Mouse (Mus musculus): Measurements from ENCODE around the gene Otogl. TPM values are rescaled to one million over a fixed set of nuclear protein-coding genes. Genes with fewer than 3 reads are reported as not detected.

Gene Otogl
- 0.05 and 0.06 TPM in 2 replicates for polyA plus RNA-seq (2015; fragmentation: Nextera tagmentation; extraction: Ambion mirVana)

DNA sequence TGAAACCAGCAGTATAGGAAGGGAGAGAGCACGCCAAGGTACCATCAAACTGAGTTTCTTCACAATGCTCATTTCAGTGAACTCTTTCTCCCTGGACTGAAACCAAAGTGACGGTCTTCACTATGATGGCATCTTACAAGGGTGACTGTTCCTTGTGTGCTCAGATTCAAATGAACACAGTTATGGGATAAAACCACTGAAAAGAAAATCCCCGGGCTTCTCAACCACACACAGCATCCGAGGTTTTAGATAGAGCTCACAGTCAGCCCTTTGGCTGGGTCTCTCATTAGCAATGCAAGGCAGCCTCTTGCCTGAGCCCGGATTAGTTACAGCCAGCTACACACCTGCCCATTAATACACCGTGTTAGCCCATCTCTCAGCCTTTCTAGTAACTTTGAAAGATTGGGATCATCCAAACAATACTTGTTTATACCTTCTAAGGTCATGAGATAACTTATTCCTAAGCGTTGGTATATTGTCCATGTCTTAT, at the start of gene Otogl:
Otogl (minus strand) TSS at position 51 of the 490 bp plus-strand sequence.
- ATAC-seq (replicated peaks), result no peak
- H3K4me3 ChIP-seq, result no peak within 1 kb of the TSS
- 41% methylated on average over 7 of the region's 7 CpGs for WGBS

DNA sequence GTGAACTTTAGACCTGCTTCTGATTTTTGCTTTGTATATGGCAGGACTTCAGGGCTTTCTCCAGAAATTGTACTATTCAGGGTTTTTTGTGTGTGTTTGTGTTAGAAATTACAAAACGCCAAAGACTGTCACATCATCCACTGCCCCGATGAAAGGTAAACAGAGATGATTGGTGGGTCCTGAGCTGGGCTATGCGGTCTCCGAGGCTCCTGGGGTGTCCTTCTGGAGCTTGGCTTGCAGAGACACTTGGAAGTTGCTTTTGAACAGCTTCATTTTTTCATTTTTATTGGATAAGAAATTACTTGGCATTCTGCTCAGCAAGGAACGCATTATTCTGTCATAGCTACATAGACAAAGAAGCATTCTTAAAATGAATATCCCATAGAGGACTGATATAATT, 44.7 kb upstream of the Otogl start:
- Histone ChIP-seq H3K4me2 (replicated peaks) (no peak overlapping the region), H3K9me3 (no peaks in the 10 kb centered on the region), H3K4me3 (no peak overlapping the region), H3K4me1 (no peaks in the 10 kb centered on the region), H3K27ac (replicated peaks) (no peak overlapping the region), H3K36me3 (no peaks in the 10 kb centered on the region), H3K9ac (replicated peaks) (no peak overlapping the region), H3K27me3 (no peaks in the 10 kb centered on the region)
- WGBS, result 94% methylated on average over 5 of the region's 5 CpGs
- no peak for ATAC-seq (replicated peaks)

More for the DNA sequence above, at the start of gene Otogl:
- Histone ChIP-seq H3K27me3 (no peaks in the 10 kb centered on the region), H3K9me3 (no peaks in the 10 kb centered on the region), H3K9ac (replicated peaks) (no peak within 1 kb of the TSS), H3K4me1 (no peaks in the 10 kb centered on the region), H3K4me2 (replicated peaks) (no peak within 1 kb of the TSS), H3K27ac (replicated peaks) (no peak within 1 kb of the TSS), H3K36me3 (no peaks in the 10 kb centered on the region)

DNA sequence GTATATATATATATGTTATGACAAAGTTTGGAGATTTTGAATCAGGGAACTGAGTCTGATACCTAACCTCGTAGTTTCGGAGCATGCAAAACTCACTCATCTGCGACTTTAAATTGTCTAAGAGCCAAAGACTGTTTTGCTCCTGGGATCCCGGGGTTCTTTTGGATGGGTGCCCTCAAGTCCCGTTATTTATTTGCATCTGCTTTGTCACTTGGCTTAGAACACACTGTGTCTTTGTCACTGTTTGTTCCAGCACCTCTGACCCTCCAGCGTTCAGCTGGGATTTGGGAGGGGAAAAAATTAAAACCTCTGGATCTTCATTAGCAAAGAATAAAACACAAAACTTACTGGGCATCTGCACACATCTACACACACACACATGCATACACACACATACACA, 42.5 kb upstream of the Otogl start:
- no peak overlapping the region for H3K4me2 ChIP-seq (replicated peaks)
- ATAC-seq (replicated peaks), result no peak
- no peaks in the 10 kb centered on the region for H3K9me3 ChIP-seq
- no peak overlapping the region for H3K4me3 ChIP-seq
- H3K27ac ChIP-seq (replicated peaks), result no peak overlapping the region
- no peak overlapping the region for H3K9ac ChIP-seq (replicated peaks)
- 45% methylated on average over 6 of the region's 6 CpGs for WGBS
- no peaks in the 10 kb centered on the region for H3K27me3 ChIP-seq
- H3K4me1 ChIP-seq, result no peaks in the 10 kb centered on the region
- H3K36me3 ChIP-seq, result no peaks in the 10 kb centered on the region

DNA sequence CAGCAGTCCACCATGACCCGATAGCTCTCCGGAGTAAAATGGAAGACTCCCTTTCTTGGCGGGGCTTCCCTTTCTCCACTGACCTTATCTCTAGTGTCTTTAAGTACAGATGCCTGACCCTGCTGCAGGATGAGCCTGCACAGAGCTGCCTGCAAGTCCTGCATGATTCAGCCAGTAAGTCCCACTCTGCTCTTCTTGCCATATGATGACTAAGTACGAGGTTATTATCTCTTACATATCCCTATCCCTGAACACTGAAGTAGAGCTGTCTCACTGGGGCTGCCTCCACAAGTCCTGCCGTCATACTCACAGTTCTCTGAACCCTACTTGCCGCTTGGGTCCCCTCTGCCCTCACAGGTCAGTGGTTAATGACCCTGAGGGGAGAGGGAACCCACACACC, 39.7 kb upstream of the Otogl start:
- Histone ChIP-seq H3K4me2 (replicated peaks) (no peak overlapping the region), H3K4me1 (no peaks in the 10 kb centered on the region), H3K9ac (replicated peaks) (no peak overlapping the region), H3K27ac (replicated peaks) (no peak overlapping the region), H3K4me3 (no peak overlapping the region), H3K9me3 (no peaks in the 10 kb centered on the region), H3K27me3 (no peaks in the 10 kb centered on the region), H3K36me3 (no peaks in the 10 kb centered on the region)
- WGBS, result 97% methylated on average over 6 of the region's 6 CpGs
- ATAC-seq (replicated peaks), result no peak

DNA sequence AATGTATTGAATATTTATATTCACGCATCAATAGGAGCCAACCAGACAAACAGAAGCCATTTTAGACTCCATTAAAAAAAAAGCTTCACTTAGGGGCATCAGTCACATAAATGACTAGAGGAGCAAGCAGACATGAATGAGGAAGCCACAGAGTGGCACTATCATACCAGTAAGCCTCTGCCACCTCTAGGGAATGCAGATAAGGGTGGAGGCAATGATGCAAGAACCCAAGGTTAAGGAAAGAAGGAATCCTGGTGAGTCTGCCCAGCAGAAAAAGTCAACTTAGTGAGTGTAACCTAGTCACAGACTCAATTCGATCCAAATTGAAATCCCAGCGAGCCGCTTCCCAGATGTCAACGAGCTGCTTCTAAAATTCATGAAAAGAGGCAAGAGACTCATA, 38.0 kb upstream of the Otogl start:
- no peak for ATAC-seq (replicated peaks)
- Histone ChIP-seq H3K36me3 (no peaks in the 10 kb centered on the region), H3K4me2 (replicated peaks) (no peak overlapping the region), H3K9me3 (no peaks in the 10 kb centered on the region), H3K4me3 (no peak overlapping the region), H3K27ac (replicated peaks) (no peak overlapping the region), H3K27me3 (no peaks in the 10 kb centered on the region), H3K4me1 (no peaks in the 10 kb centered on the region), H3K9ac (replicated peaks) (no peak overlapping the region)
- WGBS, result 91% methylated on average over 5 of the region's 5 CpGs

DNA sequence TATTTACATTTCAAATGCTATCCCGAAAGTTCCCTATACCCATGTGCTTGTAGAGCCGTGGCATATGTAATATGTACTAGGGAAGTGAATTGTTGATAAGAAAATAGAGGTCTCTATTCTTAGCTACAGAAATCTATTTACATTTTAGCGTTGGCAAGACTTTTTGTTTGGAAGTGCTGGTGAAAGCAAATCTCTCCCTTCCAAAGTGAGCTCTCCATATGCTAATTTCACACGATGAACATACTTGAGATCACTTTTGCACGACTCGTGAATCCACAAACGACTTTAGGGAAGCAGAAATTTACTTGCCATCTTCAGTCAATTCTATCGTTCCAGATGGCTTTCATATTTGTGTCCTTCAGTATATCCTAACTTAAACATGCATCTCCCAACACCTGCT, 36.7 kb upstream of the Otogl start:
- Histone ChIP-seq H3K36me3 (no peaks in the 10 kb centered on the region), H3K9ac (replicated peaks) (no peak overlapping the region), H3K4me3 (no peak overlapping the region), H3K27ac (replicated peaks) (no peak overlapping the region), H3K27me3 (no peaks in the 10 kb centered on the region), H3K4me1 (no peaks in the 10 kb centered on the region), H3K9me3 (no peaks in the 10 kb centered on the region), H3K4me2 (replicated peaks) (no peak overlapping the region)
- 71% methylated on average over 8 of the region's 8 CpGs for WGBS
- ATAC-seq (replicated peaks), result no peak

DNA sequence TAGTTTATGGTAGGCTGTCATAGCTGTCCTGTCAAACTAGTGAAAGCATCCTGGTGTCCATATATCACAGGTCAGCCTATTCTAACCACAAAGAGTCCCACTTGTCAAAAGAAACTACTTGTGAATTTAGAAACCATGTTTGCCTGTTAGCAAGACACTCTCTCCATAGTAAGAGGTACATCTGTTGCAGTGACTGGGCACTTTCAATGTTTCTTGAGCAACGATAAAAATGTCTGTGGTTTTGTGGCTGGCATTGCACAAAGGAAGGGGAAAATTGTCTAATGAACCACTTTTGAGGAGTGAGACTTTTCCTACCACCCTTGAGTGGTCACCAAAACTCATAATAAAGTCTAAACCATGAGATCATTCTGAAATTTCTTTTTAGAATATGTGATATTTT, 36.1 kb upstream of the Otogl start:
- Histone ChIP-seq H3K27me3 (no peaks in the 10 kb centered on the region), H3K4me3 (no peak overlapping the region), H3K27ac (replicated peaks) (no peak overlapping the region), H3K9ac (replicated peaks) (no peak overlapping the region), H3K4me1 (no peaks in the 10 kb centered on the region), H3K9me3 (no peaks in the 10 kb centered on the region), H3K36me3 (no peaks in the 10 kb centered on the region), H3K4me2 (replicated peaks) (no peak overlapping the region)
- WGBS, result 79% methylated on average over 1 of the region's 1 CpGs
- ATAC-seq (replicated peaks), result no peak

DNA sequence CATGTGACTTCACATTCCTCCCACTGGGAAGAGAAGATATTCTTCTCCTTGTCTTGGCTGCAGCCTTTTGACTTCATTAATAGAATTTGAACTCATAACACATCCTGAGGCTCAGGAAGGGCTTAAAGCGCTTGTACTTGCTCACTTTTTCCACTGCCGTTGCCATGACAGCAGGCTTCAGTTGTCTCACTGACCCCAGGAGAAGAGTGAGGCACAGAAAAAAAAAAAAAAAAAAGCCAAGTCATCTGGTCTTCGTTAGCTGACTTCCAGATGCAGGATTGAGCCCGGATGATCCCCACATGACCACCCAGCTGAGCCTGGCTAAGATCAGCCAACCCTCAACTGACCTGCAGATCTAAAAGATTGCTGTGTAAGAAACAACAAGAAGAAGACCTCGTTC, 34.4 kb upstream of the Otogl start:
- no peak for ATAC-seq (replicated peaks)
- WGBS, result 55% methylated on average over 5 of the region's 5 CpGs

DNA sequence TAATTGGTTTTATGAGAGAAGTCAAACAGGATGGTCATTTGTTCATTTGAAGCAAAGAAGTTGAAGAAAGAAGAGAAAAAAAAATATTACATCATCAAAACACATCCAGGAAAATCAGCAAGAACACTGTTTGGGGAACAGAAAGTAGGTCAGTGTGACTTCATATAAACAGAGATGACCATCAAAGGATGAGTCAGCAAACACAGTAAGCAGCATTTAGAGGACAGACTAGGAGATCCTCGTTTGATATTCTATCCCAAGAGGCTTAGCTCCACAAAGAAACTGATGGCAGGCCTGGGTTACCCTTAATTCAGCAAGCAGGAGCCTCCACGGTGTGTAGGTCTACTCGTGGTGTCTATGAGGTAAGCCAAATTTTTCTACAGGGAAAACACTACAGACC, 31.9 kb upstream of the Otogl start:
- no peak overlapping the region for H3K27ac ChIP-seq (replicated peaks)
- H3K4me3 ChIP-seq, result no peak overlapping the region
- H3K9ac ChIP-seq (replicated peaks), result no peak overlapping the region
- no peaks in the 10 kb centered on the region for H3K9me3 ChIP-seq
- ATAC-seq (replicated peaks), result no peak
- no peak overlapping the region for H3K4me2 ChIP-seq (replicated peaks)
- H3K36me3 ChIP-seq, result no peaks in the 10 kb centered on the region
- 69% methylated on average over 3 of the region's 3 CpGs for WGBS
- H3K27me3 ChIP-seq, result no peaks in the 10 kb centered on the region
- H3K4me1 ChIP-seq, result no peaks in the 10 kb centered on the region

More for the DNA sequence above, 34.4 kb upstream of the Otogl start:
- no peaks in the 10 kb centered on the region for H3K4me1 ChIP-seq
- no peak overlapping the region for H3K4me3 ChIP-seq
- H3K9me3 ChIP-seq, result no peaks in the 10 kb centered on the region
- H3K27me3 ChIP-seq, result no peaks in the 10 kb centered on the region
- no peaks in the 10 kb centered on the region for H3K36me3 ChIP-seq
- H3K27ac ChIP-seq (replicated peaks), result no peak overlapping the region
- H3K9ac ChIP-seq (replicated peaks), result no peak overlapping the region
- H3K4me2 ChIP-seq (replicated peaks), result no peak overlapping the region

DNA sequence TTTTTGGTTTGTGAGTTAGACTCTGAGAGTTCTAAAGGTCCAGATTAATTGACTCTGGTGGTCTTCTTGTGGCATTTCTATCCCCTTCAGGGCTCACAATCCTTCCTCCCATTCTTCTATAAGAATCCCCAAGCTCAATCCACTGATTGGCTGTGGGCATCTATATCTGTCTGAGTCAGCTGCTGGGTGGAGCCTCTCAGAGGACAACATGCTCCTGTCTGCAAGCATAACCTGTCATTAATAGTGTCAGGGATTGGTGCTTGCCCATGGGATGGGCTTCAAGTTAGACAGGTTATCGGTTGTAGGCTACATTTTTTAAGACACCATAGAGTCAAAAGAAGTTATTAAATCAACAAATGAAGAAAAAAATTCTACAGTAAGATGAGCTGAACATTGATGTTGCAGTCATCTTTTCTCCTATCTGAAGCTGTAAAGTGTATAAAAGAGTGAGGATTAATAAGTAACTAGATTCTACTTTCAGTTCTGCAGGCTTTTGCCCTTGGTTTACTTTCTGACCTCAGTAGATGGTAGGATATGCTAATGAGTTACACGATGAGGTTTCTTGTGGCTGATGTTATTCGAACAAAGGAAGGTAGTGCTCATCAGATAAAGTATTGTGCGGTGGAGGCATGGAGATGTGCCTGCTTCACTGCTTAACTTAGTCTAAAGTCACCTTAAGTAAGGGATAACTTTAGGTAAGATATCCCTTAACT, 29.4 kb upstream of the Otogl start:
- no peaks in the 10 kb centered on the region for H3K9me3 ChIP-seq
- H3K4me2 ChIP-seq (replicated peaks), result no peak overlapping the region
- H3K9ac ChIP-seq (replicated peaks), result no peak overlapping the region
- no peak for ATAC-seq (replicated peaks)
- no peaks in the 10 kb centered on the region for H3K27me3 ChIP-seq
- no peak overlapping the region for H3K27ac ChIP-seq (replicated peaks)
- 91% methylated on average over 4 of the region's 4 CpGs for whole genome bisulfite sequencing
- no peaks in the 10 kb centered on the region for H3K4me1 ChIP-seq
- no peak overlapping the region for H3K4me3 ChIP-seq
- no peaks in the 10 kb centered on the region for H3K36me3 ChIP-seq

DNA sequence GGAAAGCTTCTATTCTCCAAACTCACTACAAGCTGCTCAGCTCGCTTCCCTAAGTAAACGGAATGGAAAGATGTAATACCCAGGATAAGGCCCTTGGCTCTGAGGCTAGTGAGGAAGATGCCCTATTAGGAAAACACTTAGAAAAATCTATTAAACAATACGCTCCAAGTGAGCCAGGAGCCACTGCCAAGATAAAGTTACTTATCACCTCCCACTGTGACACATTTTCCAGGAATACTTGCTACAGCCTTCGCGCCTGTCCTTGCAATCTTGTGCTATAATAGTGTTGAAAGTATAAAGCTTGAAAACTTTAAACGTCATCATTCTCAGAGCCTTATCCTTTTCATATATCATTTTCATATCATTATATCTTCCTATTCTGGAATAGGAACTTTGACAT, 28.4 kb upstream of the Otogl start:
- ATAC-seq (replicated peaks), result no peak
- no peaks in the 10 kb centered on the region for H3K36me3 ChIP-seq
- 64% methylated on average over 6 of the region's 6 CpGs for WGBS
- no peaks in the 10 kb centered on the region for H3K4me1 ChIP-seq
- H3K9ac ChIP-seq (replicated peaks), result no peak overlapping the region
- H3K9me3 ChIP-seq, result no peaks in the 10 kb centered on the region
- no peak overlapping the region for H3K4me2 ChIP-seq (replicated peaks)
- no peaks in the 10 kb centered on the region for H3K27me3 ChIP-seq
- H3K4me3 ChIP-seq, result no peak overlapping the region
- H3K27ac ChIP-seq (replicated peaks), result no peak overlapping the region

DNA sequence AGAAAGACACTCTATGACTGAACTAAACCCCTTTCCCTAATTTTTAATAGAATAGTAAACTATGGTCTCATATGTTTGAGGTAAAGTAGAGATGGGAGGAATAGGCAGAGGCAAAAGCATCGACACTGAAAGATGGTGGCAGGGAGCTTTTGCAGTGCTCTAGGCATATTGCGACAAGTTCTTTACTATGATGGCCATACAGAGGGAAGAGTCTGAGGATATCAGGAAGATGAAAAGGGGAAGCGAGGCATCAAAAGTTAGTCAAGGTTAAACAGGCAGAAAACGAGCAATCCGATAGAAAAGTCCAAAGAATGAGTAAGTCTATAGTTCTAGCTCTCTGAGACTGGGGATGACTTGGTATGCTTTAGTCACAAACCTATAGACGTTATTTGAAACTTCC, 27.9 kb upstream of the Otogl start:
- Histone ChIP-seq H3K9me3 (no peaks in the 10 kb centered on the region), H3K36me3 (no peaks in the 10 kb centered on the region), H3K4me3 (no peak overlapping the region), H3K27me3 (no peaks in the 10 kb centered on the region), H3K9ac (replicated peaks) (no peak overlapping the region), H3K27ac (replicated peaks) (no peak overlapping the region), H3K4me1 (no peaks in the 10 kb centered on the region), H3K4me2 (replicated peaks) (no peak overlapping the region)
- WGBS, result 60% methylated on average over 6 of the region's 6 CpGs
- no peak for ATAC-seq (replicated peaks)

DNA sequence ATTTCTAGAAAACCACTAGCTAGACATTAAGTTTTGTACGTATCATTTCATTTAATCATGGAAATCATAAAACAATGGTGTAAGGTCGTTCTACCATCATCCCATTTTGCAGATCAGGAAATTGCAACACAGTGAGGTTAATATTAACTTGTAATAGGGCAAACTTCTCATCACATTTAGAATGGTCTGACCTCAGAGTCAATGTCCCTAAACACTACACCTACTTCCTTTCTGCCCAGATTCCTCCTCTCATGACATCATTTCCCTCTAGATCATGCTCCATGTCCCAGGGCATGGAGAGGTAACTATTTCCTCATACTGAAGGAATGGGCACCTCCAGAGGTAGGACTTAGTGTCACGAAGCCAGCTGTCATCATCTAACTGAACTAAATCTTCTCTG, 22.1 kb upstream of the Otogl start:
- no peaks in the 10 kb centered on the region for H3K27me3 ChIP-seq
- WGBS, result 83% methylated on average over 3 of the region's 3 CpGs
- H3K27ac ChIP-seq (replicated peaks), result no peak overlapping the region
- no peak for ATAC-seq (replicated peaks)
- no peak overlapping the region for H3K4me2 ChIP-seq (replicated peaks)
- no peak overlapping the region for H3K9ac ChIP-seq (replicated peaks)
- no peak overlapping the region for H3K4me3 ChIP-seq
- H3K36me3 ChIP-seq, result no peaks in the 10 kb centered on the region
- H3K9me3 ChIP-seq, result no peaks in the 10 kb centered on the region
- no peaks in the 10 kb centered on the region for H3K4me1 ChIP-seq
